Mouse (Mus musculus): Measurements from ENCODE around the gene Tspan14.

Tspan14 gene

DNA sequence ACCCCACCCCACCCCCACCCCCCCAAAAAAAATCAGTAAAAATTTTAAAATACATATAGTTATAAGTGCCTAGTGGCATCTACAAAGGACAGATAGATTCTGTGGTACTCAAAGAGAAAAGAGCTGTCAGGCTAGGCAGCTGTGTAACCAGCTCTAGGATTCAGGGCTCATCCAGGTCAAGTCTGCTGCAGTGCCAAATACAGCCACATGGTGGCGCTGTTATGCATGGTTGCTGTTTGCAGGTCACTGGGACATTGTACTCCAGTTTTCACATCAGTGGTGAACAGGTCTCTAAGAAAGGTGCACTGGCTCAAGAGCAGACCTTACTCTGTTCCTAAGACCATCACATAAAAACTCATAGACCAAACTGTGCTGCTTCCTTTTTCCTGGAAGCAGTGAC, 49.0 kb downstream of the Tspan14 start:
- DNase-seq (ENCODE audit: low spot score in 2 of 2): peak; percentile 86 to 88

DNA sequence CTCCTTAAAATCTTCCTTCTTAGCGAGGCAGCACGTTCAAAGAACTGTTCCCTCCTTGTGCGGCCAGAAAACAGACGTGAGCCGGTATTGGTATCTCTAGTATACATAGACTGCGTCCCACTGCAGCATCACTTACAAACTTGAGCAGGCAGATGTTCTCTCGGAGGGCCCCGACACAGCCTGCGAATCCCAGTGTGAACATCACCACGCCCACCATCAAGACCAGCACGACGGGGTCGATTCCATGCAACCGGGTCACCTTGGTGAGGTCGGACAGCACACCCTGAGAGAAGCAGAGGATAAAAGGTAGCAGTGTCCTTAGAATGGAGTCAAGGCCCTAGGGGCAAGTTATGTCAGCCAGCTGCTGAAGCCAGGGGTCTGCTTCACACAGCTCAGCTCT, 49.9 kb downstream of the Tspan14 start:
- no peak for DNase-seq (ENCODE audit: low spot score in 2 of 2)

DNA sequence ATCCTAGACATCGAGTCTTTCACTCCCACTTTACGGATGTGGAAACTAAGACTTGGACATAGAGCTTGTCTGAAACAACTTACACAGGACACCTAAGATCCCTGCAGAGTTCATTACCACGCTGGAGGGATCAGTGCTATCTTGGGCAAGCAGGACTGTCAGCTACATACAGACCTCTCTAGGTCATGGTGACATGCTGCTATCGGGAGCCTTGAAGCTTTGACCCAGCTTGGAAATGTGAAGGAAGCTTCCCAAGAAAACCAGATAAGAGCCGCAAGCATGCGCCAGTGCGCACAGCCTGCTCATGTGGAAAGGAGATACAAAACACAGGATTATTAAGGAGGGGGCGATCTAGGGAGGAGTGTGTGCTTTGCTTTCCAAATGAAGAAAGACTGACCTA, 50.8 kb downstream of the Tspan14 start:
- DNase-seq (ENCODE audit: low spot score in 2 of 2): no peak

DNA sequence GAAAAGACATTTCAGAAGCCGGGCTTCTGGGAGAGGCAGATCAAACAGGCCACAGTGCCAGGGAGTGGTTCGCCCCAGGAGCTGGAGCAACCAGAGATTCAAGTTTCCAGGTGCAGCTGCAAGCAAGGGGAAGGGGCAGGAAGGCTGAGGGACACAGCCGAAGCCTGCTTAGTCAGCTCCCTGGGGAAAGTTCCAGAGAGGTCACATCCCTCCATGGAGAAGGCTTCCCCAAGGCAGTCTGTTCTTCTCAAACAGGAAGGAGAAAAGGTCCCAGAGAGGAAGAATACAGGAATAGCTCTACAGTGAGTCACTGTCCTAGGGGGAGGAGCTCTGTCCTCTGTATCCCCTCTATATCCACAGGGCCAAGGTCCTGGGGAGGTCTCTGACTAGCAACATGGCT, 51.9 kb downstream of the Tspan14 start:
- no peak for DNase-seq (ENCODE audit: low spot score in 2 of 2)

DNA sequence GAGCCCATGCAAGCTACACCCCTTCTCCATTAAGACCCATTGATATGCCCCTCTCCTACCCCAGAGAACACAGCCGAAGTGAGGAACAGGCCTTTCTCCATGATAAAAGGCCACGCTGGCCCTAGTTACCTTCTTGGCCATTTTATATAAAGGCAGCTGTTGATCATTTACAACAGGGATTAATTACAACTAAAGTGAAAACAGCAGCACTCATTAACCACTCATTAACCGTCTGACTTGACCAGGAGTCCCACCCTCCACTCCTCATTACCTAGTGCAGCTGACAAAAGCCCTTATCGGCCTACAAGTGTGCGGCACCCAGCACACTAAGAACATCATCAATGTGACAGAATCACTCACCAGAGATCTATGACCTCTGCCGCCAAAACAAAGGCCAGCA, 52.9 kb downstream of the Tspan14 start:
- no peak for DNase-seq (ENCODE audit: low spot score in 2 of 2)

DNA sequence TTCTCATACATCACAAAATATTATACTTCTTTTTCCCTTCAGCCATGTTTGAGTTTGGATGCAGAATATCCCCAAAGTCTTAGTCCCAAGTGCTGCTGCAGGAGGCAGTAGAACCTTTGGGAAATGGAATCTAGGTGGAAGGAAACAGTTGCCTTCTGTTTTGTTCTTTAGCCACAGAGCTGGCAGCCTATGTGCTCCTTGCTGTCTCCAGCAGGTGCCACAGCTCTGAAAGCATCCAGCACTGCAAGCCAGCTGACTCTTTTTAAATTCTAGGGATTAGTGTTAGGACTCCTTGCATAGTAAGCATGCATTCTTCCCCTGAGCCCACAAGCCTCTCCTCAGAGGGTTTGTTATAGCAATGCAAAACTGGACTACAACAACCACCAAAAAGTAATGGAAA, 55.1 kb downstream of the Tspan14 start:
- no peak for DNase-seq (ENCODE audit: low spot score in 2 of 2)

DNA sequence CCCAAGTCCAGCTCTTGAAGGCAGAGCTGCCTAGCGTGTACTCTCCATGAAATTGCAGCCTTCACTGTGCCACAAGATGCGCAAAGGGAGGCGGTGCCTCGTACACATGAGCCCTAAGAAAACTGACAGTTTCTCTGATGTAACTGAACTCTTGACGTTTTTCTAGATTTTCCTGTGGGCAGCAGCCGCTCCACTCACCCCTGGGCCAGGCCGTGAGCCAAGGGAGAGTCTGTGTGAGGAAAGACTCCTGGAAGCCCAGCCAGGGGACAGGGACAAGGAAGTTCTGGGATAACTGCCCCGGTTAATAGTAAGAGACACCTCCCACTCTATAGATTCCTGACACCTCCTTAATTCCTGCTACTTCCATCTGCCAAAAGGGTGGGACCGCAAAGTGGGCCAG, 57.8 kb downstream of the Tspan14 start:
- DNase-seq (ENCODE audit: low spot score in 2 of 2): no peak

DNA sequence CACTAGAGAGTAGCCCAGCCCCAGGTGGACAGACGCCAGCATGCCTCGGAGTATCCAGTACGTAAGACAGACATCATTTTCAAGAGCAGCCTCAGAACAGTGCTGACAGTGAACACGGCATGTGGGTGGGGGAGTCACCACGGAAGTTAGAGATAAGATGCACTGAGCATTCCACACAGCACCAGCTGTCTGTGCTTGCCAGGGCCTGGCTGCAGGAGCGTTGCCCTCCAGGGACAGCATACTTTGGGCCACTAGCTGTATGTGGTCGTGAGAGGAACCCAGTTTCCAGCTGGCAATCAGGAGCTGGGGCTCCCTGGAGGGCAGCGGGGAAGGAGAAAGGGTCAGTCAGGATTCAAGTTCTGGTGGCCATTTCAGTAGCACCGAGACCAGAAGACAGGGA, 59.8 kb downstream of the Tspan14 start:
- DNase-seq (ENCODE audit: low spot score in 2 of 2): no peak

DNA sequence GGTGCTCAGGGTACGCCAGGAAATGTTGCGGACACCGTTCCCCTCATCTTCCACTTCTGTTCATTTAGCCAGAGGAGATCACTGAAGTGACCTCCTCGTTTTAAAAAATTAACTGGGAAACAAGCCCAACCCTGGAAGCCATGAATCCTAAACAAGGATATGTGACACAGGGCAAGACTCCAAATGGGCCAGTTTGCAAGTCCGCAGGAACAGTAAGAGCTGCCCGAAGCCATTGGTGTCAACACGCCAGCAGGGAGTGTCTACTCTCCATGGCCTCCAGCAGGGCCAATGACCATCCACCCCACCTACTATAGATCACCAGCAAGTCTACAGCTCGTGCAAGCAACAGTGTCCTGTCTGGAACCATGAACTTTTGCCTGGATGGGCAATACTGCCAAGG, 60.8 kb downstream of the Tspan14 start:
- DNase-seq (ENCODE audit: low spot score in 2 of 2): no peak

DNA sequence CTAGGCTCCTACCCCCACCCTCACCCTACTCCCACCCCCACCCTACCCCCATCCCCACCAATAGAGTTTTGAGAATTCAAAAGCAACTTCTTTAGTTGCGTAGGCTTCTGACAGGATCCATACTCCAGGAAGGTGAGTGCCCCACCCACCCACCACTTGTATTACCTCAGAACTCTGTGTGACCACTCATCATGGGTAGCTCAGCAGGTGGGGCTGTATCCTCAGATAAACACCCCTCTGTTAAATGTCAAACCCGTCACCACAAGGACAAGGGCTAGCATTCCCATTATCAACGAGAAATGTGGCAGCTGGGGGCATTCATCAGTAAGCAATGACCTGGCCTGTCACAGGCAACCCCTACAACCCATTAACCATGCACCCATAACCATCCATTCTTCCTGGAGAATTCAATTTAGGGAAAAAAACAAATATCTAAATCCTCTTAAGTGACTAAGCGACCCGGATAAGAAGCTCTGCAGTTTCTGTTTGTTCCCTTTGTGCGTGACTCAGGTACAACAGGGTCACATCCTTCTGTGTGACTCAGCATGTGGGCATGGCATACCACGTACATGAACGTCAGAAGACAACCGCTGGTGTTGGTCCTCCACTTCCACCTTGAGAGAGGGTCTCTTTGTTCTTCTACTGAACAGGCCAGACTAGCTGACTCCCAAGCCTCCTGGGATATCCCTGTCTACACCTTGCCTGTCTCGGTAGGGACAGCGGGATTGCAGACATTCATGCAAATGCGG, 64.1 kb downstream of the Tspan14 start:
- no peak for DNase-seq (ENCODE audit: low spot score in 2 of 2)

DNA sequence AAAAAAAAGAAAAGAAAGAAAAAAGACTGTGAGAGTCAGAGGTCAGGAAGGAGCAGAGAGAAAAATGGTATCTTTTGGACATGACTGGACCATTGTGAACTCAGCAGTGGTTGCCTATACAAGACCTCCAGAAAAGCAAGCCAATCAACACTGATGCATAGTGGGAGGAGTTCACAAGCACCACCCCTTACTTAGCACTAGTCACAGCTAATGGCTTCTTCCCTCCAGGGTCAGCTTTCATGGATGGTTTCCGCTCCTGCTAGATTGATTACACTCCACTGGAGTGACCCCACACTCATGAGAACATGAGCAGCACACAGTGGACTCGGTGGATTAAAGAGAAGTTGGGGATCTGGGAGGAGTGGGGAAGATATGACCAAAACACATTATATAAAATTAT, 66.3 kb downstream of the Tspan14 start:
- DNase-seq (ENCODE audit: low spot score in 2 of 2): no peak

DNA sequence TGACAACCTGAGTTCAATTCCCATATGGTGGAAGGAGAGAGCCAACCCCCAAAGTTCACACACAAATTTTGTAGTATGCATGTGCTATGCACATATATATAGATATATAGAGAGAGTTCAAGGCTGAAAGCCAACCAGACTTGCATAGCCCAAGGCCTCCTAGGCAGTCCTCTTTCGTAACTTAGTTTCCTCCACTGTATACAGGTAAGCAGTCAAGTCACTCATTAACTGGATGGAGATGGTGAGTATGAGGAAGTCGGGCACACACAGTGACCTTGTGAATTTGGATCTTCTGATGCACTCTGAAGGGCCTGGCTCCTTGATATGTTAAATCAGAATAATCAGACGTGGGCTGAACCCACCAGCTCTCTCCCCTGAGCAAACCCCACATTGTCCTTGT, 68.7 kb downstream of the Tspan14 start:
- DNase-seq (ENCODE audit: low spot score in 2 of 2): no peak

DNA sequence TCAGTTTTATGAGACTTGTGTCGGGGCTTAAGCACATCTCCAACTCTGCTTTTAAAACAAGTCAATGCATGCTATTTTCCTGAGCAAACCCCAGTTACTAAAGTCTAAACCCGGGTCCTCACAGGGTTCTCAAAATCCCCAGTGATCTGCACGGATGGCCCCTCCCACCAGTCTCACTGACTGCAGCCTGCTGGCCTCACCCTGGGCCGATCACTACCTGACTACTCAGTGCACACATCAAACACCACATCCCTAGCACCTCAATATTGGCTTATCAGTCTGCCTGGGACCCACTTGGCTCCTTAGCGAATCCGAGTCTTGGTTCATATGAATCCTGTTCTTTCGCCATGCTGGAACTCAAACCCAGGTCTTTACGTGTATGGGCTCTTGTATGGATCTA, 70.9 kb downstream of the Tspan14 start:
- no peak for DNase-seq (ENCODE audit: low spot score in 2 of 2)

DNA sequence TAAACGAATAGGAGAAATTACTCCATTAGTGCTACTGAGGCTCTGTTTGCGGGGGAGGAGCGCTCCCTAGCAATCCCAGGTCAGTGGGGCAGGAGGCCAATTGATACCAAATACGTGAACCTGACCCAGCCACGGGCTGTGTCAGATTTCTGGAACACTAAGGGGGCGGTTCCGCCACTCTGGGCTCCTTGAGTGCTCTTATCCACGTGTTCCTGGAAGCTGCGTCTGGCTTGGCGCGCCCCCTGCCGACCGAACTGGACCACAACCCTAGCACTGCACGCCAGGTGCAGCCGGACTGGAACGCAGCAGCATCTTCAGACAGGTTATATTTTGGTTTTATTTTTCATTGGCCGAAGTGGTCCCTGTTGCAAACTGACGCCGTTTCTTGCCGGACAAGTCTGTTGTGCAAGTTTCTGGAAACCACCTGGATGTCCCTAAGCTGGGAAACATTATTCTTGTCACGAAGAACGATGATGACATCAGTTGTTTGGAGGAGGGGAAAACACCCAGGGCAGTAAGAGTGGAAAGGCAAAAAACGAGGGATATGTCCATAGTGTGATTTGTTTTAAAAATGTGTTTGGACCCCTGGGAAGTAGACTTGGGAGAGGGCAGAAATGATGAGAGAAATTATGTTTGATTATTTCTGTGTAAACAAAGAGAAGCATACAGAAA, 71.9 kb downstream of the Tspan14 start:
- peak; percentile 82 to 83 for DNase-seq (ENCODE audit: low spot score in 2 of 2)

DNA sequence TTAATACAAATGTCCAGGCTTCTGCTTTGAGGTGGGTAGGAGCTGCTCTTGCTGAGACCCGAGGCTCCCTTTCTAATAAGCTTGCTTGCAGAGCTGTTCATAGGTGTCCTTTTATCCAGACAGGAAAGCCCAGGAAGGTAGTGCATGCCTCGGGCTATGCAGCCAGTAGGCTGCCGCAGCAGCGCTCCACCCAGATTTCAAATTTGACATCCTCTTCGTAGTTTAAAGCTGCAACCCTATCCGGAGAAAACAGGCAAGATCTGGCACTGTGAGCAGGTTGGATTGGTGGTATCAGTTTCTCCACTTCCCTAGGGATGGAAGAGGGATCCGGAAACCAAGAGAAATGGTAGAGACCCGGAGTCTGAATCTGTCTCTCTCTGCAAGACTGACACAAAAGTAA, 72.7 kb downstream of the Tspan14 start:
- no peak for DNase-seq (ENCODE audit: low spot score in 2 of 2)

DNA sequence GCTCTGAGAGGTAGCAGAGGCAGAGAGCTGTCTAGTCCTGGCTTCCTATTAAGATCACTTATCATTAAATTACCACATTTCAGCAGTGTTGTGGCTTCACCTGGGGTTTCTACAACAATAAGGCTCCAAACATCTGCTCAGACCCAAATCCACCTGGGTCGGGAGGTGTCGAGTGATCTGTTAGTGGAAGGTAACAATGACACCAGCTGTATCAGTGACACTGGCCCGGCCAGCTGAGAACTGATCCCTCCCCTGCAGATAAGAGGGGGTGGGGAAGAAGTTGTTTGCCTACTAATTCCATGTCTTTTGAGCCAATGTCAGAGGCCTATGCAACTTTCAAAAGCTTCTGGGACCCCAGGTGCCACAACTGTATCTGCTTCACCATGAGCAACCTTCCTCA, 73.4 kb downstream of the Tspan14 start, which contains the start of gene Sh2d4b:
Gene Sh2d4b, minus strand, starts transcription at position 71 of the 400 bp plus-strand sequence.
- no peak for DNase-seq (ENCODE audit: low spot score in 2 of 2)

DNA sequence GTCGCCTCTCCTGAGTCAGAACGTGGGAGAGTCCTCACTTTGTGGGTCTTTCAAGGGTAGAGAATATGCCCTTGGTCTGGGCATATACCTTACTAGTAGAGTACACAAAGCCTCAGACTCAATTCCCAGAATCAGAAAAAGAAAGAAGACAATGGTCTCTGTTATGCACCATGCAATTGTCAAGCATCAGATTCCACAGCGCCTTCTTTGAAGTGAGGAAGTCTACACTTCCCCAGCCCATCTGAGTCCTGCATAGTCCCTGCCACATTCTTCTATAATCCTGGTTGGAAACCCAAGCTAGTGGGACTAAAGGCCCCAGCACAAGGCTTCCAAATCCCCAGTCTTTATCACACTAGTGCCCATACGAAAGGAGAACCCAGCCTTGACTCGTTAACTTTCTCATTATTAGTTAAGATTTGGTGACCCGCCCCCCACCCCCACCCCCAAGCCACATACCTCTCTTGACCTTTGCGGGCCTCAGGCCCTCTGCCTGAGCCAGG, 74.2 kb downstream of the Tspan14 start:
- no peak for DNase-seq (ENCODE audit: low spot score in 2 of 2)

DNA sequence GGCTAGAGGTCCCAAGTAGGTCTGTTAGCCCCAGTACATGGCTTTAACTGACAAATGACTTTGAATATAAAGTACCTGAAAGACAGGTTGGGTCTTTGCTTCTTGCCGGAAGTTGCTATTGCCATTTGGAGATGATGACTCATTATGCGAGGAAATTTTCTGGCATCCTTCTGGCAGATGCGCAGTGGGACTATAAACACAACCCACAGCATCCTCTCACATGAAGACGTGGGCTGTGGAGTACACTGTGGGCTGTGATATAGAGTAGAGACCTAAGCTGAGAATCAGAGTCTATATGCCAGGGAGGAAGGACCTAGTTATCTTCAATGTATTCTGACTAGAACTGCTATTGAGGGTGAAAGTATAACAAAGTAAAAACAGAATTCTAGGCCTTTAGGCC, 75.1 kb downstream of the Tspan14 start:
- DNase-seq (ENCODE audit: low spot score in 2 of 2): no peak

DNA sequence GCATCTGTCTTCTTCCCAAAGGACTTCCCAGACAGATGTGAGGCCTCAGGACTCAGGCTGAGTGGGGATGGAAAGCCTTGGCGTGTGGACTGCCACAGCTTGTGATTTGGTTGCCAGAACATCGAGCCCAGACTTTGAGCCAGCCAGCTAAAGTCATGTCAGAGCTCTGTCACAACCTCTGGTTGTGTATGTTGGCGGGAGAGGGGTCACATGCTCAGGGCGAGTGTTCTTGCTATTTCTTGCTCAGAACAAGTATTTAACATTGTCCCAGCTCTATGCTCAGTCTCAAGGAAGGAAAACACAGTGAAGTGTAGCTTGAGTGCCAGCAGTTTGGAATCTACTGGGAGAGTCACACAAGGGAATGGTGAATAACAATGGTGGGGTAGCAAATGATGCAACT, 76.9 kb downstream of the Tspan14 start:
- no peak for DNase-seq (ENCODE audit: low spot score in 2 of 2)

DNA sequence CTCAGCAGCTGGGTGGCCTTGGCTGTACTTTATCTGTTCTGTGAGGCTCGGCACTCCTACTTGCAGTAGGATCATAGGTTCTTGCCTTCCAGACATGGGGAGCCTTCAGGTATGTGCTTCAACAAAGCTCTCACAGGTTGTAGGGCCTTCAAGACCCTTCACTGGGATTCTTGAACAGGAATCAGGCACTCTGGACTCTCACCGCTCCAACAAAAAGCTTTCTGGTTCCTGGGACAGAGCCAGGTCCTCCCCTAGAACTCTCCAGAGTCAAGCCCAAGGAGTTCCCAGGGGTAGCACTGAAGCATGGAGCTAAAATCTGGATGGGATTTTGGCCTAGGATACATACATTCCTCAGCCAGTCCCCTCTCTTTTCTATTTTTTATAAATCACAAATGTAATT, 77.4 kb downstream of the Tspan14 start:
- DNase-seq (ENCODE audit: low spot score in 2 of 2): no peak

DNA sequence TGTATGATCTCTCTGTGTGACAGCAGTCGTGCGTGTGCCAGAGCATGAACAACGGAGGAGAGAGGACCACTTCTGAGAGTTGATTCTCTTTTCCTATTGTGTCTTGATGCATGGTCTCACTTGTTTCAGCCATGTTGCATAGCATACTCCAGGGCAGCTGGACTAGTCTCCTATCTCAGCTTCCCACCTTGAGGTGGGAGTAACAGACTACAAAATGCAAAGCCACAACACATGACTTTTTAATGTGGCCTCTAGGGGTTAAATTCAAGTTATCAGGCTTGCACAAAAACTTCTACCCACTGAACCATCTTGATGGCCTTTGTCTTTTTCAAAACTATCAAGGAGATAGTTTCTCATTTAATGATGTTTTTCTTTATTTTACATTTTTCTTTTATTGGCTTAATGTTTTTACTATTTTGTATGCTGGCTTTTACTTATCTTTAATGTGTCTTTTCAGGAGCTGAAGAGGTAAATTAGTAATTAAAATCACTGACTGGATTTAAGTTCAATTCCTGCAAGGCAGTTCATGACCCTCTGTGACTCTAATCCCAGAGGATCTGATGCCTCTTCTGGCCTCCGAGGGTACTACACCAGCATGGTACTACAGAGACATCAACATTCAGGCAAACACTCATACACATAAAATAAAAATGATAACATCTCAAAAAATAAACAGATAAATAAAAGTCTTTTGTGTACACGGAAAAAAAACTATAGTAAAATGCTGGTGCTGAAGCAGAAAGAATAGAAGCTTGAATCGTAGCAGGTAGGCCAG, 80.0 kb downstream of the Tspan14 start:
- DNase-seq (ENCODE audit: low spot score in 2 of 2): no peak

DNA sequence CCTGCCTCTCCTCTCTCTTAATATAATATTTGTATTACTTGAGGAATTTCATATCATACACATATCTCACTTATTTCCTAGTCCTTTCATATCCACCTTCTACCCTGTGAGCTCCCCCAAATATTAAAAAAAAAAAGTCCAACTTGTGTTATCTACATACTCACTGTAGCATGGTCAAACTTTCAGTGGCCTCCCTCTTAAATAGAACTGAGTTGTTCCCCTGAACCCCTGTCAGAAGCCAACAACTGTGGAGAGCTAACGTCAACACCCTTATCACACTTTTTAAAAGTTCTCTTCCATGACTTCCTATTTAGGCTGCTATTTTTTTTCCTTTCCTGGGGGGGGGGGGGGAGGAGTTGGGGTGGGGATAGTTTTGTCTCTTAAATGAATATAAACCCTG, 80.9 kb downstream of the Tspan14 start:
- no peak for DNase-seq (ENCODE audit: low spot score in 2 of 2)

DNA sequence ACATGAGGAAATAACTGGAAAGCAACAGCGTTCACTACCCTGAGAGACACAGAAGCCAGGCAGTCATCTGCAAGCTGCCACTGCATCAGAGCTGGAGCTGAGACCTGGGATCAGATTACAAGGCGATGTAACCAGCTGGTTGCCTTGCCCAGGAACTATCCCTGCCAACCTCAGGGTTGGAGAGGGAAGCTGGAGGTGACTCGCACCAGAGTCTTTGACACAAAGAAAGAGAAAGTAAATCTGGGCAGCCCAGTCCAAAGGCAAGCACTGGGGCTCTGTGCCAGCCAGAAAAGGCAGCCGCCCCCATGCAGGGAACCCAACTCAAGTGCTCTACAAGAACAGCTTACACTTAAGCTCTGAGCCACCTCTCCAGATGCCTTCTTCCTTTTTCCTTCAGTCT, 81.4 kb downstream of the Tspan14 start:
- peak; percentile 31 to 40 for DNase-seq (ENCODE audit: low spot score in 2 of 2)

All from right cerebral cortex, postnatal 36 days (tissue).